Mouse (Mus musculus): ENCODE data around the gene Rbm47. TPM values are rescaled to one million over a fixed set of nuclear protein-coding genes. Genes with fewer than 3 reads are reported as not detected.

Rbm47 gene
- total and polyA plus RNA-seq, 2 experiments, result 47.4 to 63.5 TPM

DNA sequence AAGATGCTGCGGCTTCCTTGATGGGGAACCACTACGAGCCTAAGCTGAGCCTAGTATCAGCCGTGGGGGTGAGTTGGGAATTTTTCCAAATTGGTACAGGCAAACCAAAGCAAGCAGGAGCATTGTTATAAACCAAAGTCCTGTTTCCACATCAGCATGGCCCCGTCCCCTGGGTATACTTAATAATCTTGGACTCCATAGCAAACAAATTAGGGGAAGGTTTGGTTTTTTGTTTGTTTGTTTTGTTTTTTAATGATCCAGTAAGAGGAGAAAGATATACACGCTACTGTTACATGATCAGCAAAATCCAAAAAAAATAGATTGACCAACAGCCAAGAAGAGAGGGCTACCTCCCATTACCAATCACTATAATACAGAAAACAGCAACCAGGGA, 84.0 kb downstream of the Rbm47 start:
- no peak overlapping the region for H3K4me3 ChIP-seq (ENCODE audit: insufficient read depth, low read depth, low read length)
- peaks cover 33% of the 10 kb centered on the region; the same call in 1 of the 2 replicates for H3K79me2 ChIP-seq (ENCODE audit: control insufficient read depth, insufficient read depth, low read length)
- no peaks in the 10 kb centered on the region for H3K36me3 ChIP-seq (ENCODE audit: control insufficient read depth, insufficient read depth, low read length)
- TF ChIP-seq POLR2A (IDR thresholded peaks at IDR 0.05; ENCODE audit: extremely low read depth, insufficient read depth, low read length), result no peak
- TF ChIP-seq CTCF (IDR thresholded peaks at IDR 0.05; ENCODE audit: low read depth, low read length), result no peak
- peak; percentile 85 for DNase-seq (ENCODE audit: extremely low read depth, low read depth, low spot score)
- no peaks in the 10 kb centered on the region for H3K27me3 ChIP-seq (ENCODE audit: control insufficient read depth, insufficient read depth, low read length)
- 25% methylated on average over 5 of the region's 5 CpGs for WGBS
- peak overlapping the region; percentile 99 for H3K27ac ChIP-seq (replicated peaks; ENCODE audit: insufficient read depth, low read depth, low read length)
- peak overlapping the region; percentile 70 for H3K9ac ChIP-seq (ENCODE audit: low read depth, low read length)
- H3K4me1 ChIP-seq (ENCODE audit: control insufficient read depth, insufficient read depth, low read length), result peaks cover 39% of the 10 kb centered on the region

DNA sequence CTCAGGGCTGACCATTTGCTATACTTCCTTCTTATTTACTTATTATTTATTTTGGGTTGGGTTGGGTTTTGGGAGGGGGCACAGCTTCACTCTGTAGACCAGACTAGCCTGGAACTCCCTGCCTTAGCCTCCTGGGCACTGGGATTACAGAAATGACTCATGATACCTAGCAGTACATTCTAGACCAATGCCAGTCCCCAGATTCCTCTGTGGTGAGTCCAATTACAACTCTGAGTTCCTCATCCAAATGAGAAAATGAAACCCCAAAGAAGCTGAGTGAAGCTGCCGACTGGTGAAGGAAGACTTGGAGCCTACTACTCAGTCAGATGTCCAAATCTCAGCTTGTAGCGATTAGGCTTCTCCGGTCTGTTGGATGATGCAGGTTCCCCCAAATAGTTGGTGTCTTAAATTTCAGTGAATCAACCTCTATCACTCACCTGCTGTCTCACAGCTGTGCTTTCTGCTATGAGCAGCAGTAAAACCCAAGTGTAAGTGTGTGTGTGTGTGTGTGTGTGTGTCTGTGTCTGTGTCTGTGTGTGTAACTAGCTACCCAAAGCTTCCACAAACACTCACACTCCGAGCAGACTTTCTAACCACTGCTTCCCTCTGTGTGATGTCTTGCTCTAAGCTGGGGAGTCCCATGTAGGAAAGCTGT, 84.5 kb downstream of the Rbm47 start:
- TF ChIP-seq POLR2A (IDR thresholded peaks at IDR 0.05; ENCODE audit: extremely low read depth, insufficient read depth, low read length), result no peak
- no peak for TF ChIP-seq CTCF (IDR thresholded peaks at IDR 0.05; ENCODE audit: low read depth, low read length)
- Histone ChIP-seq H3K79me2 (ENCODE audit: control insufficient read depth, insufficient read depth, low read length) (peaks cover 28% of the 10 kb centered on the region; the same call in 1 of the 2 replicates), H3K9ac (ENCODE audit: low read depth, low read length) (peak overlapping the region; percentile 70), H3K27me3 (ENCODE audit: control insufficient read depth, insufficient read depth, low read length) (no peaks in the 10 kb centered on the region), H3K27ac (replicated peaks; ENCODE audit: insufficient read depth, low read depth, low read length) (peak overlapping the region; percentile 99), H3K4me1 (ENCODE audit: control insufficient read depth, insufficient read depth, low read length) (peaks cover 40% of the 10 kb centered on the region), H3K36me3 (ENCODE audit: control insufficient read depth, insufficient read depth, low read length) (no peaks in the 10 kb centered on the region), H3K4me3 (ENCODE audit: insufficient read depth, low read depth, low read length) (no peak overlapping the region)
- WGBS, result 44% methylated on average over 4 of the region's 4 CpGs
- peak; percentile 53 for DNase-seq (ENCODE audit: extremely low read depth, low read depth, low spot score)

DNA sequence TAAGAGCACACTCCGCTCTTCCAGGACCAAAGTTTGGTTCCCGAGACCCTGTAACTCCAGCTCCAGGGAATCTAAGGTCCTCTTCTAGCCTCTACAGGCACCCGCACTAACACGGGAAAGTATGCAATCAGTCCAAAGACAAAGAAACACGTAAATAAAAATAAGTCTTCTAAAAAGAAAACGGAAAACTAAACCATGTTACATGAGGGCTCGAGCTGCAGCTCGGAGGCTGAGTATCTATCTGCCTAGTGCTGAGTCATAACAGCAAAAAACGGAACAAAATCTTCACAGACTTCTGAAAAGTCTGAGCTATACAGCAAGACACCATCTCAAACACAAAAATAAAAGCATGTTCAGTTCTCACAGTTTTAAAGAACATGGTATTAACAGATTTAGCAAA, 86.0 kb downstream of the Rbm47 start:
- peaks cover 18% of the 10 kb centered on the region; the same call in 1 of the 2 replicates for H3K79me2 ChIP-seq (ENCODE audit: control insufficient read depth, insufficient read depth, low read length)
- TF ChIP-seq POLR2A (IDR thresholded peaks at IDR 0.05; ENCODE audit: extremely low read depth, insufficient read depth, low read length) (no peak), CTCF (IDR thresholded peaks at IDR 0.05; ENCODE audit: low read depth, low read length) (no peak)
- H3K36me3 ChIP-seq (ENCODE audit: control insufficient read depth, insufficient read depth, low read length), result no peaks in the 10 kb centered on the region
- H3K4me1 ChIP-seq (ENCODE audit: control insufficient read depth, insufficient read depth, low read length), result peaks cover 49% of the 10 kb centered on the region
- no peak overlapping the region for H3K4me3 ChIP-seq (ENCODE audit: insufficient read depth, low read depth, low read length)
- H3K27me3 ChIP-seq (ENCODE audit: control insufficient read depth, insufficient read depth, low read length), result no peaks in the 10 kb centered on the region
- H3K9ac ChIP-seq (ENCODE audit: low read depth, low read length), result no peak overlapping the region
- WGBS, result 83% methylated on average over 9 of the region's 9 CpGs
- no peak for DNase-seq (ENCODE audit: extremely low read depth, low read depth, low spot score)
- peak overlapping the region; percentile 9 for H3K27ac ChIP-seq (replicated peaks; ENCODE audit: insufficient read depth, low read depth, low read length)

DNA sequence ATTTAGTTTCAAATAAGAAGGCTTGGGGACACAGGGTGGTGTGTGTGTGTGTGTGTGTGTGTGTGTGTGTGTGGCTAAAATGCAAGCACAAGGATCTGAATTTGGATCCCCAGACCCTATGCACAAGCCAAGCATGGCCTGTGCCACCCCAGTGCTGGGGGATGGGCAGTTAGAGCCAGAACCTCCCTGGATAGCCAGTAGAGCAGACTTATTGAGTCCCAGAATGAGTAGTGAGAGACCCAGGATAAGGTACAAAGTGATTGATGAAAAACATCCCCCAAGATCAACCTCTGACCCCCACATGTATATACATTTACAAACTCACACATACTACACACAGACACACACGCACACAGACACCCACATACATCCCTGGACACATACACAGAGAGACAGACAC, 86.6 kb downstream of the Rbm47 start:
- Histone ChIP-seq H3K27me3 (ENCODE audit: control insufficient read depth, insufficient read depth, low read length) (no peaks in the 10 kb centered on the region), H3K36me3 (ENCODE audit: control insufficient read depth, insufficient read depth, low read length) (no peaks in the 10 kb centered on the region), H3K27ac (replicated peaks; ENCODE audit: insufficient read depth, low read depth, low read length) (peak overlapping the region; percentile 9; the same call in 1 of the 2 replicates), H3K4me3 (ENCODE audit: insufficient read depth, low read depth, low read length) (no peak overlapping the region), H3K4me1 (ENCODE audit: control insufficient read depth, insufficient read depth, low read length) (peaks cover 49% of the 10 kb centered on the region), H3K79me2 (ENCODE audit: control insufficient read depth, insufficient read depth, low read length) (peaks cover 15% of the 10 kb centered on the region; the same call in 1 of the 2 replicates), H3K9ac (ENCODE audit: low read depth, low read length) (no peak overlapping the region)
- no peak for TF ChIP-seq CTCF (IDR thresholded peaks at IDR 0.05; ENCODE audit: low read depth, low read length)
- TF ChIP-seq POLR2A (IDR thresholded peaks at IDR 0.05; ENCODE audit: extremely low read depth, insufficient read depth, low read length), result no peak
- 87% methylated on average over 1 of the region's 1 CpGs for WGBS
- DNase-seq (ENCODE audit: extremely low read depth, low read depth, low spot score), result no peak

DNA sequence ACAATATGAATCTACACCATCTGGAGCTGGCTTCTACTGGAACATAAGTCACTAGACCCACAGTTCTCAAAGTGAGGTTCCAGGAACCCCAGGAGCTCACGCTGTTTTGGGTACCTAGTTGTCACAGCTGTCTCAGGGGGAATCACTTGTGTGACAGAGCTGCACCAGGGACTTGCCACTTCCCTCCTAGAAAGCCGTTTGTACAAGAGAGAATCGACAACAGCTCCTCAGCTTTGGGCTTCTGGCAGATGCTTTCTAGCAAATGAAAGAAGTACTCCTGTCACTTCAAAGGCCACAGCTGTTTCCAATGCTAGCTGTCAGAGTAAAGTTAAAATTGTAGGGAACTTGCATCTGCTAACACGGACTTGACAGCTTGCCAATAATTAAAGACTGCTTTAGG, 87.4 kb downstream of the Rbm47 start:
- no peak for TF ChIP-seq POLR2A (IDR thresholded peaks at IDR 0.05; ENCODE audit: extremely low read depth, insufficient read depth, low read length)
- no peak for TF ChIP-seq CTCF (IDR thresholded peaks at IDR 0.05; ENCODE audit: low read depth, low read length)
- Histone ChIP-seq H3K27ac (replicated peaks; ENCODE audit: insufficient read depth, low read depth, low read length) (peak overlapping the region; percentile 81), H3K9ac (ENCODE audit: low read depth, low read length) (no peak overlapping the region; the same call in 1 of the 2 replicates), H3K4me3 (ENCODE audit: insufficient read depth, low read depth, low read length) (no peak overlapping the region), H3K79me2 (ENCODE audit: control insufficient read depth, insufficient read depth, low read length) (peaks cover 15% of the 10 kb centered on the region; the same call in 1 of the 2 replicates), H3K36me3 (ENCODE audit: control insufficient read depth, insufficient read depth, low read length) (no peaks in the 10 kb centered on the region), H3K4me1 (ENCODE audit: control insufficient read depth, insufficient read depth, low read length) (peaks cover 43% of the 10 kb centered on the region), H3K27me3 (ENCODE audit: control insufficient read depth, insufficient read depth, low read length) (no peaks in the 10 kb centered on the region)
- no peak for DNase-seq (ENCODE audit: extremely low read depth, low read depth, low spot score)
- WGBS, result 26% methylated on average over 4 of the region's 4 CpGs

DNA sequence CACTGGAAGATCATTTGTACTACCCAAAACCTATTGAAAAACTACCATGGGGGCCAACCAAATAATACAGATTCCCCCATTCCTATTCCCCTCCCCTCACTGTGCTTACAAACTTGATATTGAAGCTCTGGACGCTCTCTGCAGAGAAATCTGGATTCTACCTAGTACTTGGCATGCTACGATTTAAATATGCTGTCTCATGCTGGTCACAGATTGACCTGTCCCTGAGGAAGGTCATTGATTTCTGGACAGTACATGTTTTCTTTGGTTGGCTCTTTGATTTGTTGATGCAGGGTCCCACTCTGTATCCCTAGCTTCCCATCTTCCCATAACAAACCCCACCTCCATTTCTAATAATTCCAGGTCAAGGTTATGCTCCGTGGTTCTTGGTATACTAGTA, 88.4 kb downstream of the Rbm47 start:
- Histone ChIP-seq H3K27me3 (ENCODE audit: control insufficient read depth, insufficient read depth, low read length) (no peaks in the 10 kb centered on the region), H3K4me3 (ENCODE audit: insufficient read depth, low read depth, low read length) (no peak overlapping the region), H3K9ac (ENCODE audit: low read depth, low read length) (no peak overlapping the region; the same call in 1 of the 2 replicates), H3K79me2 (ENCODE audit: control insufficient read depth, insufficient read depth, low read length) (peaks cover 15% of the 10 kb centered on the region; the same call in 1 of the 2 replicates), H3K27ac (replicated peaks; ENCODE audit: insufficient read depth, low read depth, low read length) (peak overlapping the region; percentile 88), H3K4me1 (ENCODE audit: control insufficient read depth, insufficient read depth, low read length) (peaks cover 37% of the 10 kb centered on the region), H3K36me3 (ENCODE audit: control insufficient read depth, insufficient read depth, low read length) (no peaks in the 10 kb centered on the region)
- 22% methylated on average over 3 of the region's 3 CpGs for WGBS
- TF ChIP-seq POLR2A (IDR thresholded peaks at IDR 0.05; ENCODE audit: extremely low read depth, insufficient read depth, low read length) (no peak), CTCF (IDR thresholded peaks at IDR 0.05; ENCODE audit: low read depth, low read length) (no peak)
- DNase-seq (ENCODE audit: extremely low read depth, low read depth, low spot score), result peak; percentile 94
